Mouse (Mus musculus) forebrain, embryonic 12.5 days (tissue): ENCODE measurements around the gene Pdzd3. TPM values are rescaled to one million over a fixed set of nuclear protein-coding genes. Genes with fewer than 3 reads are reported as not detected.
"Not testable (repeated sequence)": the region's sequence is repeated elsewhere in the genome, so short reads cannot be mapped to it uniquely, and the experiment has no call there.

Experiments
- ATAC-seq: fragments of 200-750 bp; cut with Nextera tagmentation; 2 replicates; pipeline ENCODE4 v1.8.0; 2017; ENCODE audit warnings: moderate TSS enrichment; ENCODE audit not compliant: low FRiP score
- H3K27ac ChIP-seq: fragments of 300-500 bp; sonication (generic); 2 replicates; pipeline ENCODE4 v1.5.1; 2016; ENCODE audit warnings: mild to moderate bottlenecking
- H3K27me3 ChIP-seq: fragments of 300-500 bp; sonication (generic); 2 replicates; pipeline ENCODE4 v1.6.1; 2016; ENCODE audit warnings: mild to moderate bottlenecking
- H3K36me3 ChIP-seq: fragments of 300-500 bp; sonication (generic); replicated peaks from 2 replicates; pipeline ENCODE4 v1.6.1; 2016; ENCODE audit warnings: mild to moderate bottlenecking
- H3K4me1 ChIP-seq: fragments of 300-500 bp; sonication (generic); 2 replicates; pipeline ENCODE4 v1.6.1; 2016
- H3K4me2 ChIP-seq: fragments of 300-500 bp; sonication (generic); 2 replicates; pipeline ENCODE4 v1.6.1; 2016; ENCODE audit warnings: mild to moderate bottlenecking, moderate library complexity
- H3K4me3 ChIP-seq: fragments of 300-500 bp; sonication (generic); replicated peaks from 2 replicates; pipeline ENCODE4 v1.5.1; 2016; ENCODE audit warnings: mild to moderate bottlenecking
- H3K9ac ChIP-seq: fragments of 300-500 bp; sonication (generic); 2 replicates; pipeline ENCODE4 v1.6.1; 2016; ENCODE audit warnings: mild to moderate bottlenecking
- H3K9me3 ChIP-seq: fragments of 300-500 bp; sonication (generic); 2 replicates; pipeline ENCODE4 v1.6.1; 2016
- WGBS: fragments of 180-500 bp; shearing (Covaris S2); methylation state at CpG from one replicate; pipeline ENCODE4 v1.1.7; 2016; 5-methylcytosine and 5-hydroxymethylcytosine counted together
- polyA plus RNA-seq: library from polyadenylated mRNA; unstranded; fragments of >200 nt; fragmentation: Nextera tagmentation; extraction: Ambion mirVana; gene quantifications from 2 replicates; pipeline ENCODE4 v1.2.1, GENCODE M21; 2016

The Pdzd3 gene
- polyA plus RNA-seq: 0.23 and 0.31 TPM in 2 replicates

GRCm38 (mm10) chr9:44251314-44251713 lies at the start of gene Pdzd3:
Gene Pdzd3, minus strand, starts transcription at chr9:44251471.
- H3K27ac ChIP-seq: no peak within 1 kb of the TSS
- no peaks in the 10 kb centered on the region for H3K9me3 ChIP-seq
- ATAC-seq: no peak
- H3K4me2 ChIP-seq: no peak within 1 kb of the TSS
- 84% methylated on average over 10 of the region's 10 CpGs for WGBS
- no peaks in the 10 kb centered on the region for H3K36me3 ChIP-seq
- peaks cover 55% of the 10 kb centered on the region for H3K4me1 ChIP-seq
- H3K9ac ChIP-seq: no peak within 1 kb of the TSS
- peaks cover 18% of the 10 kb centered on the region; the same call in 1 of the 2 replicates for H3K27me3 ChIP-seq
- no peak within 1 kb of the TSS for H3K4me3 ChIP-seq

DNA sequence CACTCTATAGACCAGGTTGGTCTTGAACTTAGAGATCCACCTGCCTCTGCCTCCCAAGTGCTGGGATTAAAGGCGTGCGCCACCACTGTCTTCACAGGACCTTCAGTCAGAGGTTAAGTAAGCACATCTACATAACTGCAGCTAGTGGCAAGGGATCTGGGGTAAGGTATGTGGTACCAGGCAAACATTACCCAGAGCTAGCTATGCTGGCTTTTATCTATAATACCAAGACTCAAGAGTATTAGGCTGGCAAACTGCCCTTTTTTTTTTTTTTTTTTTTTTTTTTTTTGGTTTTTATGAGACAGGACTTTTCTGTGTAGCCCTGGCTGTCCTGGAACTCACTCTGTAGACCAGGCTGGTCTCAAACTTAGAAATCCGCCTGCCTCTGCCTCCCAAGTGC lies 48.7 kb upstream of the Pdzd3 start:
- H3K4me2 ChIP-seq, H3K27me3 ChIP-seq, H3K9ac ChIP-seq, ATAC-seq, H3K9me3 ChIP-seq, H3K4me3 ChIP-seq, H3K27ac ChIP-seq: not testable (repeated sequence)
- peaks cover 74% of the 10 kb centered on the region for H3K36me3 ChIP-seq
- 96% methylated on average over 3 of the region's 3 CpGs for WGBS
- H3K4me1 ChIP-seq: peaks cover 14% of the 10 kb centered on the region

DNA sequence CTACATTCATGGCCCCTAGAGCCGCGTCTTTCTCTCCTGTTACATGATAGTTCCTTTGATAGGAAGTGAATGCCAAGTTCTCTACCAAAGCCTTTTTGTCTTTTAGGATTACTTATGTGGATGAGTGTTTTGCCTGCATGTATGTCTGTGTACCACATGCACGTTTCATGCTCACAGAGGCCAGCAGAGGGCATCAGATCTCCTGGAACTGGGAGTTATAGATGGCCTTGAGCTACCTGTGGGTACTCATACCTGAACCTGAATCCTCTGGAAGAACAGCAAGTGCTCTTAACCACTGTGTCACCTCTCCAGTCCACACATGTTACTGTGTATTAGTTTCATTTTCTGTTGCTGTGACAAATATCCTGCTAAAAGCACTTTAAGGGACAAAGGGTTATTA lies 41.2 kb upstream of the Pdzd3 start:
- Histone ChIP-seq H3K4me2 (no peak overlapping the region), H3K27me3 (peaks cover 6% of the 10 kb centered on the region; the same call in 1 of the 2 replicates), H3K9ac (no peak overlapping the region), H3K36me3 (peaks cover 58% of the 10 kb centered on the region), H3K4me1 (peaks cover 16% of the 10 kb centered on the region), H3K4me3 (no peak overlapping the region), H3K9me3 (no peaks in the 10 kb centered on the region), H3K27ac (no peak overlapping the region)
- no peak for ATAC-seq
- 70% methylated on average over 3 of the region's 3 CpGs for WGBS

- Histone ChIP-seq H3K27ac (peak overlapping the region; percentile 63; the same call in 1 of the 2 replicates), H3K27me3 (peaks cover 6% of the 10 kb centered on the region; the same call in 1 of the 2 replicates), H3K9me3 (no peaks in the 10 kb centered on the region), H3K4me3 (peak overlapping the region; percentile 77), H3K9ac (no peak overlapping the region), H3K4me2 (peak overlapping the region; percentile 96), H3K36me3 (peaks cover 27% of the 10 kb centered on the region), H3K4me1 (peaks cover 31% of the 10 kb centered on the region)
- ATAC-seq: no peak
- 7% methylated on average over 11 of the region's 11 CpGs for WGBS
Measured at GRCm38 (mm10) chr9:44288959-44289291, 37.7 kb upstream of the Pdzd3 start.

- ATAC-seq: peak; percentile 66
- H3K36me3 ChIP-seq: peaks cover 21% of the 10 kb centered on the region
- peak within 1 kb of the TSS; percentile 88 for H3K9ac ChIP-seq
- H3K4me1 ChIP-seq: peaks cover 31% of the 10 kb centered on the region
- 2% methylated on average over 38 of the region's 38 CpGs for WGBS
- H3K9me3 ChIP-seq: no peaks in the 10 kb centered on the region
- peak within 1 kb of the TSS; percentile 77 for H3K4me3 ChIP-seq
- H3K4me2 ChIP-seq: peak within 1 kb of the TSS; percentile 96
- H3K27me3 ChIP-seq: peaks cover 6% of the 10 kb centered on the region; the same call in 1 of the 2 replicates
- peak within 1 kb of the TSS; percentile 63 for H3K27ac ChIP-seq
Measured at GRCm38 (mm10) chr9:44288076-44288958, 37.0 kb upstream of the Pdzd3 start, which contains the start of gene Abcg4. Gene Abcg4, minus strand, starts transcription at chr9:44288615.

DNA sequence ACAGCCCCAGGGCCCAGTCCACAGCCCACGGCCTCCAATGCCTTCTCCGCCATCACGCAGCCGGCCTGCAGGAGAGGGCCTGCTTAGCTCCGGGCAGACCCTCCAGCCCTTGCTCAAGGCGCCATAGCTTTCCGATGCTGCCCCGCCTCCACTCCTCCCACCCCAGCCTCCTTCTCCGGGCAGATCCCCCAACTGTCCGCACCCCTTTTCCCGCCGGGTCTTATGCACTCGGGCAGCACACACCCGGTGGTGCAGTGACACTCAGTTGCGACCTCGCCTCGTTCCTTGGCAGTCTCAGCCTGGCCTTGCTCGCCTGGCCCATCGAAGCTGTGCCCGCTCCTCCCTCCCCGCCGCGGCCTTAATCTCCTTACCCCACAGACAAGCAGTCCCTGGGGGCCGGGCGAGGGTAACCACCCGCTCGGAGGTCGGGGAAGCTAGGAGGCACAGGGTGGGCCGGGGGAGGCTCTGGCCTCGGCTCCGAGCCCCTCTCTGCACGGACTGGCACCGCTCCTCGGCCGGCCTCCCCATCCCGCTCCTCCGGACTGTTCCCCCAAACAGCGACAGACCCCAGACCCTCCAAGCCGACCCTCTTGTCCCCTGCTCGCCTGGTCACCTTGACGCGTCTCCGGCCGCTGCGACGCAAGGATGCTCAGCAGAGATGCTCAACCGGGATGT lies 36.3 kb upstream of the Pdzd3 start:
- peak overlapping the region; percentile 88 for H3K9ac ChIP-seq
- under 1% methylated on average over 47 of the region's 47 CpGs for WGBS
- peak overlapping the region; percentile 77 for H3K4me3 ChIP-seq
- peak; percentile 70 for ATAC-seq
- peaks cover 6% of the 10 kb centered on the region; the same call in 1 of the 2 replicates for H3K27me3 ChIP-seq
- H3K4me2 ChIP-seq: peak overlapping the region; percentile 96
- H3K36me3 ChIP-seq: peaks cover 13% of the 10 kb centered on the region
- peaks cover 31% of the 10 kb centered on the region for H3K4me1 ChIP-seq
- H3K9me3 ChIP-seq: no peaks in the 10 kb centered on the region
- H3K27ac ChIP-seq: peak overlapping the region; percentile 63

- Histone ChIP-seq H3K27me3 (peaks cover 6% of the 10 kb centered on the region; the same call in 1 of the 2 replicates), H3K9me3 (no peaks in the 10 kb centered on the region), H3K4me3 (peak overlapping the region; percentile 77), H3K27ac (peak overlapping the region; percentile 63; the same call in 1 of the 2 replicates), H3K36me3 (peaks cover 13% of the 10 kb centered on the region), H3K9ac (peak overlapping the region; percentile 88), H3K4me2 (peak overlapping the region; percentile 96), H3K4me1 (peaks cover 31% of the 10 kb centered on the region)
- WGBS: 2% methylated on average over 11 of the region's 11 CpGs
- ATAC-seq: no peak; the same call in 1 of the 2 replicates
Measured at GRCm38 (mm10) chr9:44287003-44287400, 35.7 kb upstream of the Pdzd3 start.

DNA sequence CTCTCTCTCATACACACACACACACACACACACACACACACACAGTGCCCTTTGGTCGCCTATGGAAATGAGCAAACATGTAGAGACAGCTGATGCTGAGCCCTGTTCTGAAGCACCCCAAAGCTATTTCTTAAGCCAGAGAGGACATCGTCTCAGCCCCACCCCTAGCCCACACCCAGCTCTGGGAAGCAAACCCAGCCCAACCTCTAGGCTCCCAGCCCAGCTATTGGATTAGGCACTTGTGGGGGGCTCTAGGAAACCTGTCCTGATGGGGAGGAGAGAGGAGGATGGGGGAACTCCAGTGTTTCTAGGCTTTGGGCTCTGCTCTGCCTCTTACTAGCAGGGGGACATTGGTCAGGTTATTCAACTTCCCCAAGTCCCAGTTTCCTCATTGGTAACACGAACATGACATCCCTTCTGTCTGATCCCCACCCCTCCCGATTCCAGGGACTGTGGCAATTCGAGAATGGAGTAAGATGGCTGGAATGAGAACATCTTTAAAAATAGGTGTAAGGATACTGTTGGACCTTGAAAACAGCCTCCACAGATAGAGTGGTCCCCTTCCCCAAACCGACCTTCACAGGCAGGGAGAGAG lies 35.1 kb upstream of the Pdzd3 start:
- Histone ChIP-seq H3K9me3 (no peaks in the 10 kb centered on the region), H3K4me3 (peak overlapping the region; percentile 77), H3K4me1 (peaks cover 31% of the 10 kb centered on the region), H3K27me3 (peaks cover 6% of the 10 kb centered on the region; the same call in 1 of the 2 replicates), H3K4me2 (peak overlapping the region; percentile 96), H3K9ac (peak overlapping the region; percentile 88), H3K27ac (no peak overlapping the region), H3K36me3 (peaks cover 10% of the 10 kb centered on the region)
- no peak for ATAC-seq
- 10% methylated on average over 6 of the region's 6 CpGs for WGBS

DNA sequence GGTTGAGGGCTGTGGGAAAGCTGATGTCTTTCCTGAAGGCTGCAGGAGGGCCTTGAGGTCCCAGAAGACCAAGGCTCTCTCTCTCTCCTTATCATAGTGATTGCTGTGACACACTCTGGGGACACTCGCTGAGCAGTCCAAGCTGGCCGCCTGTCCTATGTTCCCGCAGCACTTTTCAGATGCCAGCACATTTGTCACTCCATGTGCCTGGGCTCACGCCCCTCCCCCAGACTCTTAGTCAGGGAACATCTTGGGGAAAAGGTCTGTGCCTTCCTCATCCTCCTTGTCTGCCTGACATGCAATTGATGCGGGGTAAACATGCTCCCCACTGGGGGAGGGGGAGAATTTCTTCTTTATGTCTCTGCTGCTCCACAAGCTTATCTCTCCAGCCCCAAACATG lies 31.9 kb upstream of the Pdzd3 start:
- ATAC-seq: no peak
- peaks cover 19% of the 10 kb centered on the region for H3K4me1 ChIP-seq
- no peak overlapping the region for H3K4me3 ChIP-seq
- H3K36me3 ChIP-seq: peaks cover 33% of the 10 kb centered on the region
- no peaks in the 10 kb centered on the region for H3K9me3 ChIP-seq
- no peak overlapping the region for H3K4me2 ChIP-seq
- H3K27ac ChIP-seq: no peak overlapping the region
- H3K9ac ChIP-seq: no peak overlapping the region
- no peaks in the 10 kb centered on the region; the same call in 1 of the 2 replicates for H3K27me3 ChIP-seq
- 85% methylated on average over 5 of the region's 5 CpGs for WGBS

- no peak for ATAC-seq
- WGBS: 87% methylated on average over 4 of the region's 4 CpGs
Measured at GRCm38 (mm10) chr9:44269973-44270372, 18.7 kb upstream of the Pdzd3 start.

GRCm38 (mm10) chr9:44269077-44269476 lies 17.8 kb upstream of the Pdzd3 start:
- Histone ChIP-seq H3K9ac (no peak overlapping the region), H3K4me1 (peaks cover 27% of the 10 kb centered on the region), H3K4me2 (no peak overlapping the region), H3K27me3 (peaks cover 4% of the 10 kb centered on the region; the same call in 1 of the 2 replicates), H3K27ac (no peak overlapping the region), H3K36me3 (no peaks in the 10 kb centered on the region), H3K4me3 (no peak overlapping the region), H3K9me3 (peaks cover 4% of the 10 kb centered on the region; the same call in 1 of the 2 replicates)
- WGBS: 80% methylated on average over 3 of the region's 3 CpGs
- no peak for ATAC-seq

More at GRCm38 (mm10) chr9:44269973-44270372, 18.7 kb upstream of the Pdzd3 start:
- peaks cover 4% of the 10 kb centered on the region; the same call in 1 of the 2 replicates for H3K27me3 ChIP-seq
- peaks cover 4% of the 10 kb centered on the region; the same call in 1 of the 2 replicates for H3K9me3 ChIP-seq
- no peak overlapping the region for H3K4me2 ChIP-seq
- peaks cover 19% of the 10 kb centered on the region for H3K4me1 ChIP-seq
- H3K27ac ChIP-seq: no peak overlapping the region
- no peak overlapping the region for H3K9ac ChIP-seq
- no peaks in the 10 kb centered on the region for H3K36me3 ChIP-seq
- no peak overlapping the region for H3K4me3 ChIP-seq

- H3K4me3 ChIP-seq: peak within 1 kb of the TSS; percentile 44
- H3K9me3 ChIP-seq: peaks cover 4% of the 10 kb centered on the region; the same call in 1 of the 2 replicates
- peak within 1 kb of the TSS; percentile 70 for H3K9ac ChIP-seq
- 86% methylated on average over 6 of the region's 6 CpGs for WGBS
- peaks cover 27% of the 10 kb centered on the region for H3K4me1 ChIP-seq
- peak within 1 kb of the TSS; percentile 68 for H3K4me2 ChIP-seq
- peak within 1 kb of the TSS; percentile 66 for H3K27ac ChIP-seq
- no peak for ATAC-seq
- H3K27me3 ChIP-seq: peaks cover 4% of the 10 kb centered on the region; the same call in 1 of the 2 replicates
- H3K36me3 ChIP-seq: no peaks in the 10 kb centered on the region
Measured at GRCm38 (mm10) chr9:44268432-44268831, 17.2 kb upstream of the Pdzd3 start, which contains the start of gene Nlrx1. Gene Nlrx1, minus strand, starts transcription at chr9:44268599.
